Mouse (Mus musculus): ENCODE results near the gene Arhgap9. TPM values are rescaled to one million over a fixed set of nuclear protein-coding genes. Genes with fewer than 3 reads are reported as not detected.
A peak's percentile ranks its signal among the peaks of the same experiment; 100 is the strongest.
"Not testable (repeated sequence)": the region's sequence is repeated elsewhere in the genome, so short reads cannot be mapped to it uniquely, and the experiment has no call there.

Gene Arhgap9
- polyA plus RNA-seq, 1 experiment from 2014 or later = 1.8 TPM

- Histone ChIP-seq H3K27ac (no peak overlapping the region), H3K4me1 (replicated peaks) (peaks cover 25% of the 10 kb centered on the region), H3K27me3 (ENCODE audit: insufficient read depth, poor library complexity, severe bottlenecking) (no peaks in the 10 kb centered on the region), H3K36me3 (peaks cover 91% of the 10 kb centered on the region), H3K4me3 (no peak overlapping the region), H3K9me3 (no peaks in the 10 kb centered on the region)
- no peak for DNase-seq (ENCODE audit: low spot score)
- 95% methylated on average over 24 of the region's 24 CpGs for WGBS
Measured at GRCm38 (mm10) chr10:127295986-127296794, 25.6 kb upstream of the Arhgap9 start.

GRCm38 (mm10) chr10:127297015-127297871 lies 24.5 kb upstream of the Arhgap9 start:
- no peaks in the 10 kb centered on the region for H3K9me3 ChIP-seq
- DNase-seq (ENCODE audit: low spot score) = no peak
- H3K4me3 ChIP-seq = no peak overlapping the region
- H3K36me3 ChIP-seq = peaks cover 98% of the 10 kb centered on the region
- H3K27me3 ChIP-seq (ENCODE audit: insufficient read depth, poor library complexity, severe bottlenecking) = no peaks in the 10 kb centered on the region
- no peak overlapping the region for H3K27ac ChIP-seq
- H3K4me1 ChIP-seq (replicated peaks) = peaks cover 14% of the 10 kb centered on the region
- WGBS = 91% methylated on average over 16 of the region's 16 CpGs

- H3K4me1 ChIP-seq (replicated peaks) = no peaks in the 10 kb centered on the region
- H3K36me3 ChIP-seq = peaks cover 100% of the 10 kb centered on the region
- H3K27ac ChIP-seq = no peak overlapping the region
- DNase-seq (ENCODE audit: low spot score) = no peak
- H3K27me3 ChIP-seq (ENCODE audit: insufficient read depth, poor library complexity, severe bottlenecking) = no peaks in the 10 kb centered on the region
- no peaks in the 10 kb centered on the region for H3K9me3 ChIP-seq
- H3K4me3 ChIP-seq = no peak overlapping the region
- WGBS = 94% methylated on average over 6 of the region's 6 CpGs
Measured at GRCm38 (mm10) chr10:127300361-127300760, 21.4 kb upstream of the Arhgap9 start.

- 94% methylated on average over 11 of the region's 11 CpGs for WGBS
- H3K36me3 ChIP-seq = peaks cover 100% of the 10 kb centered on the region
- no peak overlapping the region for H3K27ac ChIP-seq
Measured at GRCm38 (mm10) chr10:127303136-127303535, 18.6 kb upstream of the Arhgap9 start.

GRCm38 (mm10) chr10:127309167-127309566 lies 12.6 kb upstream of the Arhgap9 start:
- 92% methylated on average over 3 of the region's 3 CpGs for WGBS
- H3K27ac ChIP-seq; H3K27me3 ChIP-seq (ENCODE audit: insufficient read depth, poor library complexity, severe bottlenecking); H3K9me3 ChIP-seq; DNase-seq (ENCODE audit: low spot score); H3K4me3 ChIP-seq: not testable (repeated sequence)
- peaks cover 13% of the 10 kb centered on the region for H3K4me1 ChIP-seq (replicated peaks)
- peaks cover 59% of the 10 kb centered on the region for H3K36me3 ChIP-seq

More at GRCm38 (mm10) chr10:127303136-127303535, 18.6 kb upstream of the Arhgap9 start:
- Histone ChIP-seq H3K4me3 (no peak overlapping the region), H3K9me3 (no peaks in the 10 kb centered on the region), H3K27me3 (ENCODE audit: insufficient read depth, poor library complexity, severe bottlenecking) (no peaks in the 10 kb centered on the region), H3K4me1 (replicated peaks) (no peaks in the 10 kb centered on the region)
- no peak for DNase-seq (ENCODE audit: low spot score)

- 38% methylated on average over 23 of the region's 23 CpGs for WGBS
- no peaks in the 10 kb centered on the region for H3K9me3 ChIP-seq
- H3K27ac ChIP-seq = peak overlapping the region; percentile 95
- DNase-seq (ENCODE audit: low spot score) = no peak
- H3K4me1 ChIP-seq (replicated peaks) = peaks cover 13% of the 10 kb centered on the region
- H3K27me3 ChIP-seq (ENCODE audit: insufficient read depth, poor library complexity, severe bottlenecking) = no peaks in the 10 kb centered on the region
- peak overlapping the region; percentile 88 for H3K4me3 ChIP-seq
- peaks cover 43% of the 10 kb centered on the region for H3K36me3 ChIP-seq
Measured at GRCm38 (mm10) chr10:127310523-127311475, 11.0 kb upstream of the Arhgap9 start.

GRCm38 (mm10) chr10:127311476-127312355 lies 10.0 kb upstream of the Arhgap9 start, which contains the start of gene Mars:
Gene Mars (minus strand): TSS chr10:127311786.
- Histone ChIP-seq H3K27ac (peak within 1 kb of the TSS; percentile 95), H3K4me1 (replicated peaks) (peaks cover 13% of the 10 kb centered on the region), H3K36me3 (peaks cover 34% of the 10 kb centered on the region), H3K4me3 (peak within 1 kb of the TSS; percentile 88), H3K27me3 (ENCODE audit: insufficient read depth, poor library complexity, severe bottlenecking) (no peaks in the 10 kb centered on the region), H3K9me3 (no peaks in the 10 kb centered on the region)
- under 1% methylated on average over 65 of the region's 65 CpGs for WGBS
- peak; percentile 94 for DNase-seq (ENCODE audit: low spot score)

GRCm38 (mm10) chr10:127312356-127312676 lies 9.4 kb upstream of the Arhgap9 start:
- peaks cover 13% of the 10 kb centered on the region for H3K4me1 ChIP-seq (replicated peaks)
- peak overlapping the region; percentile 88 for H3K4me3 ChIP-seq
- no peaks in the 10 kb centered on the region for H3K9me3 ChIP-seq
- peak; percentile 89 for DNase-seq (ENCODE audit: low spot score)
- H3K27ac ChIP-seq = peak overlapping the region; percentile 95
- WGBS = 3% methylated on average over 4 of the region's 4 CpGs
- peaks cover 28% of the 10 kb centered on the region for H3K36me3 ChIP-seq
- H3K27me3 ChIP-seq (ENCODE audit: insufficient read depth, poor library complexity, severe bottlenecking) = no peaks in the 10 kb centered on the region

GRCm38 (mm10) chr10:127312858-127313257 lies 8.9 kb upstream of the Arhgap9 start:
- no peak for DNase-seq (ENCODE audit: low spot score)
- H3K27ac ChIP-seq = no peak overlapping the region
- H3K4me3 ChIP-seq = 0 out of 2 replicates have a peak overlapping the region, but pooled peaks have one; percentile 88
- no peaks in the 10 kb centered on the region for H3K27me3 ChIP-seq (ENCODE audit: insufficient read depth, poor library complexity, severe bottlenecking)
- peaks cover 23% of the 10 kb centered on the region for H3K36me3 ChIP-seq
- peaks cover 13% of the 10 kb centered on the region for H3K4me1 ChIP-seq (replicated peaks)
- WGBS = 77% methylated on average over 4 of the region's 4 CpGs
- no peaks in the 10 kb centered on the region for H3K9me3 ChIP-seq

- DNase-seq (ENCODE audit: low spot score); H3K4me3 ChIP-seq: not testable (repeated sequence)
- 91% methylated on average over 5 of the region's 5 CpGs for WGBS
Measured at GRCm38 (mm10) chr10:127313516-127313915, 8.2 kb upstream of the Arhgap9 start.

GRCm38 (mm10) chr10:127314950-127315349 lies 6.8 kb upstream of the Arhgap9 start:
- 66% methylated on average over 1 of the region's 1 CpGs for WGBS
- H3K36me3 ChIP-seq; H3K27ac ChIP-seq; H3K9me3 ChIP-seq; DNase-seq (ENCODE audit: low spot score); H3K4me3 ChIP-seq; H3K27me3 ChIP-seq (ENCODE audit: insufficient read depth, poor library complexity, severe bottlenecking): not testable (repeated sequence)
- H3K4me1 ChIP-seq (replicated peaks) = peaks cover 12% of the 10 kb centered on the region

More at GRCm38 (mm10) chr10:127313516-127313915, 8.2 kb upstream of the Arhgap9 start:
- H3K36me3 ChIP-seq = peaks cover 16% of the 10 kb centered on the region
- not testable (repeated sequence) for H3K9me3 ChIP-seq; H3K27me3 ChIP-seq (ENCODE audit: insufficient read depth, poor library complexity, severe bottlenecking); H3K27ac ChIP-seq
- peaks cover 13% of the 10 kb centered on the region for H3K4me1 ChIP-seq (replicated peaks)
